Mouse (Mus musculus): ENCODE results near the gene Gabarapl1. TPM values are rescaled to one million over a fixed set of nuclear protein-coding genes. Genes with fewer than 3 reads are reported as not detected.

The Gabarapl1 gene
- total and polyA plus RNA-seq, 2 experiments from 2014 or later, result 272 to 286 TPM

- TF ChIP-seq CTCF (IDR thresholded peaks at IDR 0.05; ENCODE audit: low read depth), result no peak
- H3K27ac ChIP-seq, result peak overlapping the region; percentile 93
- H3K4me1 ChIP-seq (ENCODE audit: insufficient read depth, low read length), result peaks cover 11% of the 10 kb centered on the region
- peak overlapping the region; percentile 78 for H3K4me2 ChIP-seq (ENCODE audit: low read depth, low read length)
- ATAC-seq, result peak; percentile 18; the same call in 1 of the 2 replicates
- H3K27me3 ChIP-seq (ENCODE audit: insufficient read depth, low read length), result no peaks in the 10 kb centered on the region
- no peaks in the 10 kb centered on the region for H3K9me3 ChIP-seq (ENCODE audit: low read length)
- no peak for DNase-seq (ENCODE audit: low spot score)
- H3K36me3 ChIP-seq (ENCODE audit: insufficient read depth, low read length), result peaks cover 21% of the 10 kb centered on the region
- WGBS, result 24% methylated on average over 4 of the region's 4 CpGs
- peak overlapping the region; percentile 89 for H3K9ac ChIP-seq (replicated peaks; ENCODE audit: low read length)
- H3K4me3 ChIP-seq (ENCODE audit: low read length), result peak overlapping the region; percentile 85
These were observed 1.7 kb downstream of the Gabarapl1 start for GRCm38 (mm10) chr6:129534627-129535190.

- WGBS, result 71% methylated on average over 4 of the region's 4 CpGs
- Histone ChIP-seq H3K9ac (replicated peaks; ENCODE audit: low read length) (peak overlapping the region; percentile 89; the same call in 1 of the 2 replicates), H3K36me3 (ENCODE audit: insufficient read depth, low read length) (peaks cover 30% of the 10 kb centered on the region), H3K27ac (no peak overlapping the region), H3K27me3 (ENCODE audit: insufficient read depth, low read length) (no peaks in the 10 kb centered on the region), H3K4me3 (ENCODE audit: low read length) (peak overlapping the region; percentile 85), H3K4me2 (ENCODE audit: low read depth, low read length) (peak overlapping the region; percentile 78), H3K9me3 (ENCODE audit: low read length) (no peaks in the 10 kb centered on the region), H3K4me1 (ENCODE audit: insufficient read depth, low read length) (peaks cover 11% of the 10 kb centered on the region)
- no peak for ATAC-seq
- no peak for TF ChIP-seq CTCF (IDR thresholded peaks at IDR 0.05; ENCODE audit: low read depth)
- no peak for DNase-seq (ENCODE audit: low spot score)
These were observed 2.8 kb downstream of the Gabarapl1 start for GRCm38 (mm10) chr6:129535723-129536122.

- H3K36me3 ChIP-seq (ENCODE audit: insufficient read depth, low read length), result peaks cover 41% of the 10 kb centered on the region
- H3K9me3 ChIP-seq (ENCODE audit: low read length), result no peaks in the 10 kb centered on the region
These were observed 5.6 kb downstream of the Gabarapl1 start for GRCm38 (mm10) chr6:129538555-129538954.

GRCm38 (mm10) chr6:129541931-129542330 lies 9.0 kb downstream of the Gabarapl1 start:
- TF ChIP-seq CTCF (IDR thresholded peaks at IDR 0.05; ENCODE audit: low read depth), result no peak
- Histone ChIP-seq H3K36me3 (ENCODE audit: insufficient read depth, low read length) (peaks cover 41% of the 10 kb centered on the region), H3K4me2 (ENCODE audit: low read depth, low read length) (no peak overlapping the region), H3K27me3 (ENCODE audit: insufficient read depth, low read length) (no peaks in the 10 kb centered on the region), H3K9ac (replicated peaks; ENCODE audit: low read length) (no peak overlapping the region), H3K4me1 (ENCODE audit: insufficient read depth, low read length) (no peaks in the 10 kb centered on the region), H3K9me3 (ENCODE audit: low read length) (no peaks in the 10 kb centered on the region), H3K4me3 (ENCODE audit: low read length) (no peak overlapping the region), H3K27ac (no peak overlapping the region)
- DNase-seq (ENCODE audit: low spot score), result no peak
- 39% methylated on average over 9 of the region's 9 CpGs for WGBS
- no peak for ATAC-seq

More at GRCm38 (mm10) chr6:129538555-129538954, 5.6 kb downstream of the Gabarapl1 start:
- H3K4me1 ChIP-seq (ENCODE audit: insufficient read depth, low read length), result peaks cover 11% of the 10 kb centered on the region
- no peak overlapping the region for H3K27ac ChIP-seq
- H3K4me2 ChIP-seq (ENCODE audit: low read depth, low read length), result no peak overlapping the region
- no peaks in the 10 kb centered on the region for H3K27me3 ChIP-seq (ENCODE audit: insufficient read depth, low read length)
- no peak for ATAC-seq
- no peak for DNase-seq (ENCODE audit: low spot score)
- H3K4me3 ChIP-seq (ENCODE audit: low read length), result no peak overlapping the region
- WGBS, result 89% methylated on average over 6 of the region's 6 CpGs
- H3K9ac ChIP-seq (replicated peaks; ENCODE audit: low read length), result no peak overlapping the region
- TF ChIP-seq CTCF (IDR thresholded peaks at IDR 0.05; ENCODE audit: low read depth), result no peak

DNA sequence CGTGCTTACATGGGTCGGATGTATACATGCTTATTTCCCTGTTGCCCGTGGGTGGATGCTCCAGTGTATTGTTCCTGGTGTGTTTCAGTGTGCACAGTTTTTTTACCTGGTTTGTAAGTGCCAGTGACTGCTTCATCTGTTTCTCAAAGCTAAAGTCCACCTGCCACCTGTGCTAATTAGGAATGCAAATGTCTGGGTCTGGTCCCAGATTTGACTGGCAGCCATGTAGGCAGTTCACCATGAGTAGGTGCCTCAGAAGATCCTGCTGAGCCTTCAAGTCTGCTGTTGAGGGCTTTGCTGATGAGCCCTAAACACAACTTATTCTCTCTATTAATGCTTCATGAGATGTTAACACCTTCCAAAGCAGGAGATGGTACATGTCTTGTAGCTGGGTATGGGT lies 9.6 kb downstream of the Gabarapl1 start:
- no peaks in the 10 kb centered on the region for H3K27me3 ChIP-seq (ENCODE audit: insufficient read depth, low read length)
- H3K4me3 ChIP-seq (ENCODE audit: low read length), result no peak overlapping the region
- peaks cover 41% of the 10 kb centered on the region for H3K36me3 ChIP-seq (ENCODE audit: insufficient read depth, low read length)
- no peaks in the 10 kb centered on the region for H3K4me1 ChIP-seq (ENCODE audit: insufficient read depth, low read length)
- no peak for TF ChIP-seq CTCF (IDR thresholded peaks at IDR 0.05; ENCODE audit: low read depth)
- ATAC-seq (no peak), DNase-seq (ENCODE audit: low spot score) (no peak)
- H3K9me3 ChIP-seq (ENCODE audit: low read length), result no peaks in the 10 kb centered on the region
- H3K9ac ChIP-seq (replicated peaks; ENCODE audit: low read length), result no peak overlapping the region
- 89% methylated on average over 3 of the region's 3 CpGs for WGBS
- peak overlapping the region; percentile 62; the same call in 1 of the 2 replicates for H3K27ac ChIP-seq
- H3K4me2 ChIP-seq (ENCODE audit: low read depth, low read length), result no peak overlapping the region

DNA sequence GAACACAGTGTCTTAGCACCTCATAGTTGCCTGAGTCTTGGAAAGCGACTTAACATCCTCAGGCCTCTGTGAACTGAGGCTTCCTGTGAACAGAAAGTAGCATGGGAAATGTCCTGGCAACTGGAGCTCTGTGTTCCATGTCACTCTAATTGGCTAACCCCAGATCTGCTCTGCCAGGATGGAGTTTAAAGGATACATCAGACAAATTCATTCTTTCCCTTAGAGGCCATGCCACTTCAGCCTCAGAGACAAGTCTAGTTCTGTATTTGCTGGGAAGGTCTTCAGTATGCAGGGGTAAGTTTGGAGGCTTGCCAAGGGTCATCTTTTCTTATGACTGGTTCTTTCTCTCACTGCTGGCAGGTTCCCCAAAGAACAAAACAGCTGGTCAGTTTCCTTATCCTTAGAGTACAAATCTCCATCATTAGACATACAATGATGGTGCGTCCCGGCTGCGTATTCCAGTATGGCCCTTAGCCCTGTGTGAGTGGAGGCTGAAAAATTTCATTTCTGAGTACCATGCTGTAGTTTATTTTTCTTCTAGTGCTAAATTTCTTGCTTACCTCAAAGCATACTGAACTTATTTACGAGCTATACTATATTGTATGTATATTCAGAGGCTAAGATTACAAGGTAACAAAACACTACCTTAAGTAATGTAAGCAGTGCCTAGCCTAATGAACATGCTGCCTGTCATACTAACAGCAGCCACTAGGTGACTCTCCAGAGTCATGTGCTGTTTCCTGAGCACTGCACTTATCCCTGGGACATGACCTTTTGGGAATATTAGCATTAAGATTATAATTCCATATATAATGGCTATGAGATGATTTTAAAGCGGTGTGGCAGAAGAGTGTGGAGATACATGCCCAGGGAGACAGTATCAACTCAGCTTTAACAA lies 11.0 kb downstream of the Gabarapl1 start:
- Histone ChIP-seq H3K4me1 (ENCODE audit: insufficient read depth, low read length) (no peaks in the 10 kb centered on the region), H3K4me3 (ENCODE audit: low read length) (no peak overlapping the region), H3K9me3 (ENCODE audit: low read length) (no peaks in the 10 kb centered on the region), H3K4me2 (ENCODE audit: low read depth, low read length) (no peak overlapping the region), H3K27me3 (ENCODE audit: insufficient read depth, low read length) (no peaks in the 10 kb centered on the region), H3K36me3 (ENCODE audit: insufficient read depth, low read length) (peaks cover 27% of the 10 kb centered on the region), H3K27ac (peak overlapping the region; percentile 62; the same call in 1 of the 2 replicates), H3K9ac (replicated peaks; ENCODE audit: low read length) (no peak overlapping the region)
- DNase-seq (ENCODE audit: low spot score) (peak; percentile 85), ATAC-seq (peak; percentile 84)
- TF ChIP-seq CTCF (IDR thresholded peaks at IDR 0.05; ENCODE audit: low read depth), result peak; percentile 97
- WGBS, result 45% methylated on average over 6 of the region's 6 CpGs

Data from hindbrain, postnatal 0 days (tissue).